Mouse (Mus musculus): ENCODE data around the gene Zbtb37.
A peak's percentile ranks its signal among the peaks of the same experiment; 100 is the strongest.

Zbtb37 gene

DNA sequence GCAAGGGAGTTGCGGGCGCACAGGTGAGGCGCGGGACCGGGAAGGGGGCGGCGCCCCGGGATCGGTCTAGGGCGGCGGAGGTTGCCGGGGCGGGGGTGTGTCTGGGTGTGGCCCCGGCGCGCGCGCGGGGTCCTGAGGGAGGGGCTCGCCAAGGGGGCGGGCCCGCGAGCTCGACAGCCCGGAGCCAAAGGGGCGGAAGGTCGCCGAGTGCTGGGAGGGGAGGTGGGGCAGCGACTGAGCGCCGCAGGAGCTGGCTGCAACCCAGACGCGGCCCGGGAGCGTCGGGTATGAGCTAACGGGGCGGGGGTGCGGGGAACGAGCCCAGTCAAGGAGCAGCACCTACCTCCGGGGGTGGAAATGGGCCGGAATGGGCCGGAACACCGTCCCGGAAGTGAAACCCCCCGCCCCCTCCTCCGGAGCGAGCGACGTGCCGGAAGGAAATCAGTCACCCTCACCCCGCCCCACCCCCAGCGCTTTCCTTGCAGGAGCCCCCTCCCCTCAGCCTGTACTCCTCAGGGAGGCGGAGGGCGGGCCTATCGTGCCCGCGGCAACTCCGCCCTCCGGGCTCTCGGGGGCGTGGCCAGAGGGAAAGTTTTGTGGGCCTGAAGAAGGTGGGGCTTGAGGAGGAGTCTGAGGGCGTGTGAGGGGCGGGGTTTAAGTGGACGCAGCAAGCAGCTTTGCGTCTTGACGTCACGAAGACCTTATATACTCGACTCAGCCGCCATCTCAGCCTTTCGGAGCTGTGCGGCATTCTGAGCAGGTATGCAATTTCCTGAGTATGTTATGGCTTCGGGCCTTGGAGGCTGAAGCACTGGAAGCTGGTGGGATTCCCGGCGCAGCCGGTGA, at the start of gene Zbtb37:
Zbtb37 (minus strand) TSS at position 415 of the 846 bp plus-strand sequence.
- peak; percentile 99 for DNase-seq

DNA sequence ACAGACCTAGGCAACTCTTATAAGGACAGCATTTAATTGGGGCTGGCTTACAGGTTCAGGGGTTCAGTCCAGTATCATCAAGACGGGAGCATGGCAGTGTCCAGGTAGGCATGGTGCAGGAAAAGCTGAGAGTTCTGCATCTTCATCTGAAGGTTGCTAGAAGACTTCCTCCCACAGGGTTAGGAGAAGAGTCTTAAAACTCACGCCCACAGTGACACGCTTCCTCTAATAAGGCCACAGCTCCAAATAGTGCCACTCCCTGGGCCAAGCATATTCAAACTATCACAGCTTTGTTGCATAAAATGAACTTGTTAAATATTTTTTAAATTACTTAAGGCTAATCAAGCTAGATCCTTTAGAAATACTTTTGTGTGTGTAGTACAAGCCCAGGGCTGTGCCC, 42.6 kb upstream of the Zbtb37 start:
- no peak for DNase-seq

DNA sequence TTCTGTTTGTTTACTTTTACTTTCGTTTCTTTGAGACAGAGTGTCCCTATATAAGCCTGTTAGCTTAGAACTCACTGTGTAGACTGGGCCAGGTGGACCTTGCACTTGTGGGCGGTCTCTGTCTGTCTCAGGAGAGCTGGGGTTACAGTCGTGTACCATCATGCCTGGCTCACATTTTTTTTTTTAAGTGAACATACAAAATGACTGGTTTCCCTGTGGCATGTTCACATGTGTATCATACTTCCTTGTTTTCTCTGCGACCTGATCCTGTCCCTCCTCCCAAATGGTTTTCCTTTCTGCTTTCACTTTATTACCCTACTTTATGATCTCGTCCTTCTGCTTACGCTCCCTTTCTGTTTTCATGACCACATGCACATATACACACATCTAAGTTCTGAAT, 41.6 kb upstream of the Zbtb37 start:
- DNase-seq = no peak

DNA sequence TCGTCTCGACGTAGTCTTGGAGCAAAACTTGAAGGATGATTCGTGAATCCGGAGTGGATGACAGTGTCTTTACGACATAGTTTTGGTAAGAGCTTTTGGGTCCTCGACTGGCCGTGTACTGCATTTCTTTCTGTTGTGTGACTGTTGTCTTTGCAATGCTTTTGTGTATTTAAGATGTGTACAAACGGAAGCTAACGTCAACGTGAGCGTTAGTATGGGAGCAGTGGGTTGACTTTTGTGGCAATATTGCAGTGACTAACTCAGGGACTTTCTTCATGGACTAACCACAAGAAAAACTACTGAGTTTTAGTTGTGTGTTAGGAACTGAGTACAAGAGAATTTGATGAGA, 36.6 kb upstream of the Zbtb37 start:
- DNase-seq = no peak

DNA sequence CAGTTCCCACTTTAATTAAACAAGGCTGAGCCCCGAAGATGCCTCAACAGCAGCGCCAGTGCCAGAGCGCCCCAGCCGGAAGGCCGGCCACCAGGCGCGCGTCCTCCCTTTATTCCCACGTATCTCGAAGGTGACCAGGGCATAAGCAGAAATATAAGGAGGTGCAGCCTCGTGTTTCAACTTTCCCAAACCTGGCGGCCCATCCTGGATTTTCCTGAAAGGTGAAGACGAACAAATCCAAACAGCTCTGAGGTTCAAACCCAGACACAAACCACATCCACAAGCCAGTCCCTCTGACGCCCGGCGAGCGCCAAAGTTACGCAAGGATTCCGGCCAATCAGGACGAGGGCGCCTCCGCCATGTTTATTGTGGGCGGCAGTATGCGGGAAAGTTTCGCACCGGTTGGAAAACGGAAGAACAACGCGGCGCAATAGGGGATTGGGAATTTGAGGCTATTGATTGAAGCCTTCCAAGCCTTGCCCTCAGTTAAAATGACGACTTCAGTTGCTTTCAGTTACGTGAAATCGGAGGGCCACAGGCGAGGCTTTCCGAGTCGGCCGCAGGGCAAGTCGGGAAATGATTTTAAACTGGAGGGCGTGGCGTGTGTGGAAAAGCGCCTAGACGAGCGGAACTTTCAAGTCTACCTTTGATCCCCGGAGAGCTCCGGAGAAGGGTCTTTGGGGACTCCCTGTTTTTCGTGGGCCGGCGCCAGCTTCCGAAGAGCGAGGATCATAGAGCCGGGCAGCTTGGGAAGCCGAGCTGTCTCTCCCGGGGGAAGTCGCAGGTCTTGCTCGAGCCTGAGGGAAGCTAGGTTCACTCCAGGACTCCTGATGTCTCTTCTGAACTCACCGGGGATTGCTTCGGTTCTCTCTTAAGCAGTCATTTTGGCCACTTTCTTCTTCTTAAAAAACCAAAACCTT, 36.0 kb upstream of the Zbtb37 start, which contains the start of the genes Dars2 and Cenpl:
Dars2 (minus strand) TSS at position 307 of the 920 bp plus-strand sequence.
Cenpl (plus strand) TSS at position 362 of the 920 bp plus-strand sequence.
- peak; percentile 93 for DNase-seq

DNA sequence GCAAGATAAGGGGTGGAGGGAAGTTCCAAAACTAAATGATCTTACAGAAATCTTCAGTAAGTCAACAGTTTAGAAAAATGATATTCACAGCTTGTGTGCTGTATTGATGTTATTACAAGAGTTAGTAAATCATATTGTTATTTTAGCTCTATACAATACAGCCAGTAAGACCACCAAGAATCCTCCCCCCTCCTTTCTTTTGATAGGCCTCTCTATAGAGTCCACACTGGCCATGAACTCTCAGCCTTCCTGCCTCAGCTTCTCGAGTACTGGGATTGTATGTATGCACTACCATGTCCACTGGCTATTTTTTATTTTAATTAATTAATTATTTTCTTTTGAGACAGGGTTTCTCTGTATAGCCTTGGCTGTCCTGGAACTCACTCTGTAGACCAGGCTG, 28.7 kb upstream of the Zbtb37 start:
- DNase-seq = no peak

DNA sequence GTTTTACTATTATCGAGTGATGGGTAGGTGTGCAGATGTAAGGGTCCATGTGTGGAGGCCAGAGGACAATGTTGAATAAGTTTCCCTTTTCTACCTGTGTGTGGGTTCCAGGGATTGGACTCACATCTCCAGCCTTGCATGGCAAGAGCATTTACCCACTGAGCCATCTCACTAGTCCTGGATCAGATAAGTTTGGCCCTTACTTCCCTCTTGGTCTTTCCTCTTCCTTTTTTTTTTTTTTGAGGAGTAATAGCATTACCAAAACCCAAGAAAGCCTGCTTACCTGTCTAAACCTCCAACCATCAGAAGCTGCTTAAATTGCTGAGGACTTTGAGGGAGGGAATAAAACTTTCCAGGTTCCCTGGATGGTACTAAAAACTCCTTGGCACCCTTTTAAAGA, 22.5 kb upstream of the Zbtb37 start:
- DNase-seq = no peak

DNA sequence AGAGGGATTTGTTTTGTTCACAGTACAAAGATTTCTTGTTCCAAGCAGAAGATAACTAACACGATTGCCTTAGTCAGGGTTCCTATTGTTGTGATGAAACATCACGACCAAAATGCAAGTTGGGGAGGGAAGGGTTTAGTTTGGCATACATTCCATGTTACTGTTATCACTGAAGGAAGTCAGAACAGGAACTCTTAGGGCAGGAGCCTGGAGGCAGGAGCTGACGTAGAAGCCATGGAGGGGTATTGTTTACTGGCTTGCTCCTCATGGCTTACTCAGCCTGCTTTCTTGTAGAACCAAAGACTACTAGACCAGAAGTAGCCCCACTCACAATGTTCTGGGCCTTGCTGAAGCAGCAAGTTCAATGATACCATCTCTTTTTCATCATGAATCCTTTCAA, 12.3 kb upstream of the Zbtb37 start:
- DNase-seq = no peak

DNA sequence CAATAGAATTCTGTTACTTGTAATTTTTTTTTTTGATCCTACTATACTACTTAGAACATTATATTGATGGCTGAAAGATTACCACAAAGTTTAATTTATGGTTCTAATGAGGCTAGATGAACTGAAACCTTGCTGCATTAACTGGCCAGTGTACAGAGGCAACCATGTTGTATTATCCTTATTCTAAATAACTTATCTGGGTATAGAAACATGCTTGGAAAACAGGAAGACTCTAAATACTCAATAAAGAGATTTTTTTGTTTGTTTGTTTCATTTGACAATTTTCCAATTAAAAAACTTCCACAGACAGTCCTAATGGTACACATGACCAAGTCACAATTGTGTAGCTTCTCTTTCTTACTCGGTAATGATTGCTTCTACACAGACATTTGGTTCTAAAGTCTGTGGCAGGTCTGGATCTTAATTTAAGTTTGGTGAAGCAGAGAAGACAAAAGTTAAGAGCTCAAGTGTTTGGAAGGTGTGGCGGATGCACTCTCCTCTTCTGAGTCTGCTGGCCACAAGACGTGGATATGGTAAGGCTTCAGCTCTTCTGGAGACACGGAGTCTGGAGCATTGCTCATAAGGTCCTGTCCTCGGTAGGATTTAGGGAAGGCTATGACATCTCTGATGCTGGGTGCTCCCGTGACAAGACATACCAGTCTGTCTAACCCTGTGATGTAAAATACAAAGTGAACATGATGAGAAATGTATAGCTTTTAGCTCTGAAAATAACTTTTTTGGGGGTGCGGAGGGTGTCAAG, 6.8 kb upstream of the Zbtb37 start:
- no peak for DNase-seq

DNA sequence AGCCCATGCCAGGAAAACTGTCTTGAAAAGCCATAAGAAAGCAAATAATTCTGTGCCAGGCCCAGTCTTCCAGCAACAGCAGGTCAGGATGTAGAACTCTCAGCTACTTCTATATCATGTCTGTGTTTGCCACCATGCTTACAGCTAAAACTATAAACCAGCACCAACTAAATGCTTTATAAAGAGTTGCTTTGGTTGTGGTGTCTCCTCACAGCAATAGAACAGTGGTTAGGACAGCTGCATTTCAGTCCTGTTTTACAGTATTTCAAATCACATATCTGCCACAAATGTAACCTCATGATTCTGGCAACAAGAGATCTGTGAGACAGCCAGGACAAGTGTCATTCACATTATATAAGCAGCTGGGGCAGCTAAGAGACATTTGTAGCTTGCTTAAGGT, 6.2 kb upstream of the Zbtb37 start:
- no peak for DNase-seq

DNA sequence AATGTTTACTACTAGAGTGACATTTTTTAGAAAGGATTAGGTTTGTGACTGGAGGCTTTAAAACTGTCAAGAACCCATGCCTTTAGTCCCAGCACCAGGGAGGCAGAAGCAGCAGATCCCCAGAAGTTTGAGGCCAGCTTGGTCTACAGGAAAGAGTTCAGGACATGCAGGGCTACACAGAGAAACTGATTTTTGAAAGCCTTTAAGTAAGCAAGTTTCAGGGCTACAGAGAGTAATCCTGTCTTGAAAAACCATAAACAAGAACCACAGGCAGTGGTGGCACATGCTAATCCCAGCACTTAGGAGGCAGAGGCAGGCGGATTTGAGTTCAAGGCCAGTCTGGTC, 5.7 kb upstream of the Zbtb37 start:
- no peak for DNase-seq

DNA sequence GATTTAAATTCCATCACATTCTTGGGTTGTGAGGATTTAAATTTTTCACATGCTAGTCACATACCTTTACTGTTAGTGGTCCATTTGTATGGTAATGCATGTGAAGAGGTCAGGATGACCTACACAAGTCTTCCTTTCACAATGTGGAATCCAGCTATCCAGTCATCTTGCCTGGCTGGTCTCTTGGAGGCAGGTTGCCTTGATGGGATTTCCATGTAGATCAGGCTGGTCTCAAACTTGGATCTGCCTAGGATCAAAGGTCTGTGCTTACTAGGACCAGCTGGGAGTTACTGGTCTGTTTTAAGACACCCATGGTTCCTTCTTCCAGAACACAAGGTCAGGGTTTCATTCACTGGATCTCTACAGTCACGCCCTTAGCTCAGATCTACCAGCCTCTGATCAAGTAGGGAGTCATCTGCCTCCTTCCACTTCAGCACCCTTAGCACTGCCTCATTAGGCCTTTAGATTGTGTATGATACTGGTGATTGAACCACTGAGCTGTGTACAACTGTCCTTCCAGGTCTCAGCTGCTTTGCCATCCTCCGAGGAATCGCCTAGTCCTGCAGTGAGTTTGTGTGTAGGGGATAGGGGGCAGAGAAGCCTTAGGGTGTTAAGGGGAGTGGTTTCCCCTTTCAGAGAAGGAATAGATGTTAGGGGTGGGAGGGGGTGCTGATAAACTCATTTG, 5.2 kb upstream of the Zbtb37 start:
- no peak for DNase-seq

DNA sequence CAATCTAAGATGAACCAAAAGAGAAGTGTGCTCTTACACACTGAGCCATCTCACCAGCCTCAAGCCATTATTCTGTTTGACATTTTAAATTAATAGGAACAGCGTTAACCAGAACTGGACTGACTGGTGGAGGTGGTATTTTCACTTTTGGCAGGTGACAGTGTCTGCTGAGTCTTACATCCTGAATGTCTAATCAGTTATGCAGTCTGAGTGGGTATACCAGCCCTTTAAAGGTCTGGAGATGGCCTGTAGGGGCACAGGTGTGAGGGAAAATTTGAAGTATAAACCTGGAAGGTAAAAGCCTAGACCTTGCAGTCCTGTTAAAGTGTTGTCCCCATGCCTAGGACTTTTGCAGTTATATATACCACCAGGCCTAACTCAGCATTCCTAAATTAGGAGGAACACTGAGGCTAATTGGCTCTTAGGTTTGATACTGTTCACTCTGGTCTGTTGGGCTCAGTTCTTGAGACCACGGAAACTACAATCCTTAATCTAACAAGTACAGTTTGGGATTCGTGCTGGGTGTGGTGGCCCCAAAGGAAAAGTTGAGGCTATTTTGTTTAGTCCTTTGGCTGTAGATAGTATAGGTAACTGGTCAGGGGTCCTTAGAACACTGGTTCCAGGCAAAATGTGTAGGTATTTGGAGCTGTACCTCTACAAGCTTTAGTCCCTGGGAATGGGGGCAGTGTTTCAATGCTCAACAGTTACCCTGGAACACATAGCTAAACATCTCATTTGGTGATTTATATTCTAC, 4.5 kb upstream of the Zbtb37 start:
- DNase-seq = no peak

DNA sequence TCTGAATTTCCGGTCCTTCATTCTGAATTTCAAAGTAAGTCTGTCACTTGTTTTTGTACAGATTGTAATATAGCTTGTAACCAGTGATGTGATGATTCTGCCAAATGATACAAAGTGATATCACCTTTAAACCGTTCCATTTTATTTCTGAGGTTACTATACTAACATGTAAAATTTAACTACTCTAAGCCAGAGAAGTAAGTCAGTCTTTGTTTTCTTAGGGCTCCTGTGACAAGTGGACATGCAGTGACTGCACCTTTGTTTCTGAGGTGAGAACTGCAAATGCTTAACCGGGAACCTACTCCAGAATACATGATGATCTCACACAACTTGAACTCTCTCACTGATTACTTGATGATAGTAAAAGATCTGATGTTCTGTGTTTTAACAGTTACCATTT, 3.4 kb upstream of the Zbtb37 start:
- DNase-seq = no peak

DNA sequence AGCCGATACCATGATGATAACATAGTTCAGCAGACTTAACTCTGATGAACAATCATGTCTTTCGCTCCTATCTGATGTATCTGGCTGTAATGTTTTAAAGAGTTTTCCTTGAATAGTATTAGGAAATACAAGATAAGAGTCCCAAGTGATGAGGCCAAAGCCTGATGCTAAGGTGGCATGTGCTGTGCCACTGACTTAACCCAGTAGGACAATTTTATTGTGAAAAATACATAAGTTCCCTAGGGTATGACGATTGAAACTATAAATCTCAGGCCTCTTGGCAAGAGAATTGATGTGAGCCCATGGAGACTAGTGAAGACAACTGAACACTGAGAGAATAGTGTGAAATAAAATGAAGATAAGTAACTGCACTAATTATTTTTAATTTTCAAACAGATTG, 3.0 kb upstream of the Zbtb37 start:
- DNase-seq = no peak

DNA sequence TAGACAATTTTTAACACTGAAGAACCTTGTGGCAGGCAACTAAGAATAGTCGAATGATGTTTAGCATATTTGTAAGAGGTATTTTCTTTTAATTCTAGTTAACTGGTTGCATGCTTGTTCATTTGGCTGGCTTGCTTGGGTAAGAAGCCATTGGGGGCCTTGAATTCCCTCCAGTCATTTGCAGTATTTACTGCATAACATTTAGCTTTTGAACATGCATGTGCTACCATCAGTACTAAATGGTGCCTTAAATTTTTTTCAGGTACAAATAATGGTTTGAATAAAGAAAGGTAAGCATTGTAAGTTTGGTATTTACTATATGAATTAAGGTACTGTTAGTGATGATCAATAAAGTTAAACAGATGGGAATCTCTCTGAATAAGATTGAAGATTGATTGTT, 2.4 kb upstream of the Zbtb37 start:
- DNase-seq = no peak

DNA sequence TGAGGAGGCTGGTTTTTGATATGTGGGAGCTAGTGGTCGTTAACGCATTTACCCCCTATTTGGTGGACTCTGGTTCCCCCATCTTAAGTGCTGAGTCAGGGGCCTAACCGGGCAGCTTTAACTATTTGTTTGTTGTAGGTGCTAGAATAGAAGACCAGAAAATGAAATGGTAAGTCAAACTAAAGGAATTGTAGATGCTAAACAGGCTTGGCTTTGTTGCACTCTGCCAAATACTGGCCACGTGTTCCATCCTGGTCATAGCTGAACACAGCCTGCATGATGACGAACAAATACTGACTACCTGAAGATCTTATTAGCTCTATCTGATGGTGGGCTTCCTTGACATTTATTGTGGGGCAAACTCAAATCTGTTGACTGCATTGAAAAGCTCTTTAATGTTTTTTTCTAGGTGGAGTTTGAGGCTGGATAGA, 1.8 kb upstream of the Zbtb37 start:
- DNase-seq = peak; percentile 5

DNA sequence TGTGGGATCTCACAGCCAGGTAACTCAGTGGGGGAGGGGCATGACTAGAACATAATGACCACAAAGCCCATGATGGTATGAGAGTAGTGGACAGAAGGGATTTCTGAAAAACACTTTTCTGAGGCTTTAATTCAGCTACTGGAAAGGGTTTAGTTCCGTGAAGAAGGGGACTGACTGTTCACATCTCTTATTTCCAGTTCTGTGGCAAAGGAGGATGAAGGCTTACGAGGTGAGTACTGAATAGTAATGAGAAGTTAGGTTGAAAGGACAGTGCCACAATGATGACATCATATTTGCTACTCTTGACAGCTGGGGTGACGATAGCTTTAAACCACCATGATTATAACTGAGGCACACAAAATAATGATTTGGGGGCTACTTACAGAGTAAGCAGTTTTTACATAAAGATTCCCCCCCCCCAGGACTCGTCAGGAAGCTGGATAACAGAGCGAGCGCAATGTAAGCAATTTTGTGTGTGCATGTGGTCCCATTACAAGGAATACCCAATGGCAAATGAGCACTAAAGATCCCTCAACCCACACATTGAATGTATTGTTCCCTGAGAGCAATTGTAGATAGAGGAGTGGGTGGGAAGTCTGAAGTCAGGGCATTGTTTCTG, 1.2 kb upstream of the Zbtb37 start:
- peak; percentile 13 for DNase-seq

DNA sequence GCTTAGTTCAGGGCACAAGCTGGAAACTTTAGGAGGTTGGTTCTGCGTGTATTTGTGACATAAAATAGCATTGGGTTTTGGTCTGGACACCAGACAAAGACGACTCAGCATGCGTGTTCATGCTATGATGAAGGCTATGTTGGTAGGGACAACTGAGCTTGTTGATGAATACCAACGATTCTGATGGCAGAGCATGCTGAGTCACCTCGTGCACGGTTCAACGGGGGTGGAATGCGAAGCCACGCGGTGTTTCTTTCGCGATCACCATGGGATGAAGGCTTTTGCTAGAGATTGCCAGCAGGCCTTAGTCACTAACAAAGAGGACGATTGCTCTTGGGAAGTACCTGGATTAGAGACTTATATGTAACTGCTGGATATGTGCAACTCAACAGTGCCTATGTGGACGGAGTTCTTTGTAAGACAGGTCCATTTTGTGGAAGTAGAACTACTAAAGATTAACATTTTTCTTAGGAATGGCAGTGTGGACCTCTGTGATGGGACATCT, 684 bp upstream of the Zbtb37 start:
- no peak for DNase-seq

DNA sequence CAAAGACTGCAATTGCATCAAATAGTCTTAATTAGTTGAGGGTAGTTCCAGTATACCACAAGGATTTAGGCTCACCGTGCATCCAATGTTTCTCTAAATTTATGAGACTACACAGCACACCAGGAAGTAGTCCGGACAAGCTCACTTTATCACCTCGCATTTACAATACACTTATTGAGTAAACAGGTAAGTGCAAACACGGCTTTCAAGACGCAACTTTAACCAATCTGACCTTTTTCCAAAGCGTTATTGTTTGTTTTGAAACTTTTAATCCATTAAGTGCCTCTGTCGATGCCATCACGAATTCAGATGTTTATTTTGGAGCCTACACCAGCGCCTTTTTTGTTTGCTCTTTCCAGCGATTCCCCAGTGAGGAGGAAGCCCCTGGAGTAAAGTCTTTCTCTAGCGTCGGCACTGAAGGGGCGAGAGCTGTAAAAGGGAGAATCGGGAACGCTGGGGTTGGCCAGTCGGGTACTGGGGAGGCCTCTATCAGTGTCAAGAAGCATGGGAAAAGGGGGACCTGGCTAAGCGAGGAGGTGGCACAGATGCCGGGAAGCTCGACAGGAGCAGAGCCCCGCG, 704 bp downstream of the Zbtb37 start:
- no peak for DNase-seq

DNA sequence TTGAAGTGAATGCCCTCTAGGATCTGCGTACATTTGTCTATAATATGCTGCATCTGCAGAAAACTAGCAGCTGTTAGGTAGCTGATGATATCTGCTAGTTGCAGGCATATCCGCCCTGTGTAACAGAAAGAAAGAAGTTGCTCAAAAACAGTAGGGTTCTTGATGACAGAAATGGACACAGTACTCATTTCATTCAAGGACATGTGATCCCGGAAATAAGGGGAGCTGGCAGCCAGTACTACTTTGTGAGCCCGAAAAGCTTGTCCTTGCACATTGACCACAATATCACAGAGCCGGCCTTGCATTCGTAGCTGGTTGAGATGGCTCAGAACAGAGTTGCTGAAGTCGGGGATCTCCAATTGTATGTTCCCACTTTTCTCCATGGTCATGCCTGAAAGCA, 2.3 kb downstream of the Zbtb37 start:
- no peak for DNase-seq
